Mouse (Mus musculus): ENCODE measurements around the gene Ttc7b. TPM values are rescaled to one million over a fixed set of nuclear protein-coding genes. Genes with fewer than 3 reads are reported as not detected.

Ttc7b gene
- 10 to 100 TPM; 50.8 to 65.1 TPM for total RNA-seq (2023)

GRCm38 (mm10) chr12:100520794-100521186 lies at the start of gene Ttc7b:
Gene Ttc7b, minus strand, starts transcription at chr12:100520826.

Other genes with a start within 250 kb of the Ttc7b start
- gene Rps6ka5, start 206.2 kb upstream of the Ttc7b start, total RNA-seq (2023), result 10 to 100 TPM; 24.2 to 26.4 TPM

Measured in neutrophil, adult 83 days (primary cell).